ENCODE assay signal across 10 mouse cellular contexts in the genomic region with DNA sequence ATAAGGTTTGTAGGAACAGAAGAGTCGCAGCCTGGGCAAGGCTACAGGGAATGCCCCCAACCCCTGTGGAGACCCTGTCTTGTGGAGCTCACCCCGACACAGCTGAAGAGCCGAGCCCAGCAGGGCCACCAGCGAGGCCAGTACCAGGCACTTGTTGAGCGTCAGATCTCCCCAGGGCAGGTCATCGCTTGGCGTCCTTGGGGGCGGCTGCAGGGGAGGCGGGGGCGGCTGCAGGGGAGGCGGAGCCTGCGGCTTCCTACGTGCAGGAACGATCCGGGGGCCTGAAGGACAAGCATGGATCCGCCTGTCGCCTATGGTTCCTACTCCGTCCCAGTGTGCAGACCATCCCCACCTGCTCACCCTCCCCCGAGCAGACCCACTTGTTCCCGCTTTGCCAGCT. TPM values are rescaled to one million over a fixed set of nuclear protein-coding genes. Genes with fewer than 3 reads are reported as not detected.
DNase-seq lines count a peak whose midpoint lies in the region; ATAC-seq lines count a peak whose summit lies in the region.
"Had no signal": no experiment of that assay in that cellular context is flagged by ENCODE, and none has a peak within 500 bp of the region (broad histone marks: within the 10 kb centered on the region; RNA-seq: fewer than 3 reads in every experiment).

No protein-coding gene starts in this region.

- H3K4me3 ChIP-seq in heart, embryonic 13.5 days = peak overlapping the region; percentile 36
- peak overlapping the region; percentile 67 for H3K4me3 ChIP-seq in megakaryocyte, embryonic 14.5 days (replicated peaks)
- H3K4me3 ChIP-seq in embryonic facial prominence, embryonic 10.5 days = peak overlapping the region; percentile 40
- H3K4me3 ChIP-seq in limb, embryonic 10.5 days = peak overlapping the region; percentile 38

- intact Hi-C loops in heart, postnatal 36 days (cut with DNase I) = no loop called here

- no peak for ATAC-seq in heart, embryonic 13.5 days (ENCODE audit: extremely low read depth, insufficient number of reproducible peaks, low FRiP score, low TSS enrichment)
- ATAC-seq in megakaryocyte, adult 5-6 weeks (ENCODE audit: poor library complexity, severe bottlenecking) = no peak

- peak overlapping the region; percentile 69 for H3K9ac ChIP-seq in heart, embryonic 13.5 days

- no peaks in the 10 kb centered on the region for H3K9me3 ChIP-seq in heart, embryonic 13.5 days
- no peaks in the 10 kb centered on the region for H3K9me3 ChIP-seq in megakaryocyte, embryonic 14.5 days
- H3K9me3 ChIP-seq in embryonic facial prominence, embryonic 10.5 days = no peaks in the 10 kb centered on the region
- no peaks in the 10 kb centered on the region for H3K9me3 ChIP-seq in limb, embryonic 10.5 days (replicated peaks)

- no peak overlapping the region for H3K27ac ChIP-seq in heart, embryonic 13.5 days (replicated peaks)
- H3K27ac ChIP-seq in embryonic facial prominence, embryonic 10.5 days (replicated peaks) = no peak overlapping the region
- peak overlapping the region; percentile 44; the same call in 1 of the 2 replicates for H3K27ac ChIP-seq in limb, embryonic 10.5 days

- H3K27me3 ChIP-seq in heart, embryonic 13.5 days (replicated peaks) = peaks cover 50% of the 10 kb centered on the region
- peaks cover 49% of the 10 kb centered on the region for H3K27me3 ChIP-seq in megakaryocyte, embryonic 14.5 days (replicated peaks)
- peaks cover 79% of the 10 kb centered on the region for H3K27me3 ChIP-seq in embryonic facial prominence, embryonic 10.5 days (replicated peaks; ENCODE audit: low read depth, poor library complexity, severe bottlenecking)
- peaks cover 67% of the 10 kb centered on the region for H3K27me3 ChIP-seq in limb, embryonic 10.5 days (ENCODE audit: low read depth, poor library complexity, severe bottlenecking)

- DNase-seq in heart, postnatal 36 days = no peak
- no peak for DNase-seq in embryonic facial prominence, embryonic 10.5 days (ENCODE audit: low spot score)
- DNase-seq in limb, embryonic 10.5 days (ENCODE audit: low spot score) = no peak
- DNase-seq in layer of hippocampus, postnatal 14 days (ENCODE audit: low spot score in 2 of 2) = no peak
- DNase-seq in layer of hippocampus, adult 11-12 months (ENCODE audit: low spot score) = no peak
- DNase-seq: kidney, postnatal 14 days; thymus, postnatal 25 days had no signal

- H3K4me2 ChIP-seq in heart, embryonic 13.5 days = peak overlapping the region; percentile 93

- WGBS in heart, embryonic 13.5 days = 2% methylated on average over 20 of the region's 20 CpGs
- 3% methylated on average over 20 of the region's 20 CpGs for WGBS in embryonic facial prominence, embryonic 10.5 days
- 4% methylated on average over 20 of the region's 20 CpGs for WGBS in limb, embryonic 10.5 days

- H3K4me1 ChIP-seq in heart, embryonic 13.5 days = peaks cover 61% of the 10 kb centered on the region
- peaks cover 71% of the 10 kb centered on the region for H3K4me1 ChIP-seq in megakaryocyte, embryonic 14.5 days
- peaks cover 59% of the 10 kb centered on the region for H3K4me1 ChIP-seq in embryonic facial prominence, embryonic 10.5 days
- H3K4me1 ChIP-seq in limb, embryonic 10.5 days = peaks cover 52% of the 10 kb centered on the region

- peaks cover 4% of the 10 kb centered on the region; the same call in 1 of the 2 replicates for H3K36me3 ChIP-seq in heart, embryonic 13.5 days
- peaks cover 21% of the 10 kb centered on the region for H3K36me3 ChIP-seq in megakaryocyte, embryonic 14.5 days (replicated peaks; ENCODE audit: low read length)
- peaks cover 20% of the 10 kb centered on the region for H3K36me3 ChIP-seq in embryonic facial prominence, embryonic 10.5 days (replicated peaks)
- H3K36me3 ChIP-seq in limb, embryonic 10.5 days = peaks cover 18% of the 10 kb centered on the region

RNA-seq across cellular contexts. Expression of a gene that starts 3.2 kb away (rescaled TPM):
- 5.7 and 5.9 TPM in 2 replicates for polyA plus RNA-seq in heart, embryonic 13.5 days (2015; fragmentation: Nextera tagmentation; extraction: Ambion mirVana)
- under 1 TPM in 1 of 2 experiments, not detected in 1; 0.46 TPM for total RNA-seq in heart, postnatal 36 days (2021)
- not detected in 2 replicates for polyA plus RNA-seq in megakaryocyte, embryonic 14.5 days (2012; ENCODE audit: insufficient read depth, low replicate concordance)
- total RNA-seq in megakaryocyte, adult 5-6 weeks (2015) = not detected in 2 replicates
- not detected in 2 replicates for total RNA-seq in megakaryocyte, adult 5-6 weeks (2017)
- polyA plus RNA-seq in embryonic facial prominence, embryonic 10.5 days (2016; fragmentation: Nextera tagmentation; extraction: Ambion mirVana) = 0.26 and 0.52 TPM in 2 replicates
- 0.74 and 0.80 TPM in 2 replicates for polyA plus RNA-seq in limb, embryonic 10.5 days (2016; fragmentation: Nextera tagmentation; extraction: Ambion mirVana)
- 1 to 10 TPM; 2.1 to 2.6 TPM for total RNA-seq in layer of hippocampus, postnatal 14 days (2021)

RNA-seq across cellular contexts. Expression of a gene that starts 5.0 kb away (rescaled TPM):
- polyA plus RNA-seq in heart, embryonic 13.5 days (2015; fragmentation: Nextera tagmentation; extraction: Ambion mirVana) = 0.11 TPM in 1 of 2 replicates, not detected in the other
- total RNA-seq in heart, postnatal 36 days (2021) = under 1 TPM; 0.22 to 0.53 TPM
- 1.1 and 5.5 TPM in 2 replicates for polyA plus RNA-seq in megakaryocyte, embryonic 14.5 days (2012; ENCODE audit: insufficient read depth, low replicate concordance)
- total RNA-seq in megakaryocyte, adult 5-6 weeks (2015) = not detected in 2 replicates
- total RNA-seq in megakaryocyte, adult 5-6 weeks (2017) = not detected in 2 replicates
- 0.11 and 0.17 TPM in 2 replicates for polyA plus RNA-seq in embryonic facial prominence, embryonic 10.5 days (2016; fragmentation: Nextera tagmentation; extraction: Ambion mirVana)
- polyA plus RNA-seq in limb, embryonic 10.5 days (2016; fragmentation: Nextera tagmentation; extraction: Ambion mirVana) = 0.09 TPM in 1 of 2 replicates, not detected in the other
- 1 to 10 TPM; 2.4 to 2.9 TPM for total RNA-seq in layer of hippocampus, postnatal 14 days (2021)

RNA-seq across cellular contexts. Expression of a gene that starts 11.7 kb away (rescaled TPM):
- polyA plus RNA-seq in heart, embryonic 13.5 days (2015; fragmentation: Nextera tagmentation; extraction: Ambion mirVana) = 79.6 and 86.5 TPM in 2 replicates
- total RNA-seq in heart, postnatal 36 days (2021) = 10 to 100 TPM; 29.3 to 31.3 TPM
- polyA plus RNA-seq in megakaryocyte, embryonic 14.5 days (2012; ENCODE audit: insufficient read depth, low replicate concordance) = 184 and 251 TPM in 2 replicates
- 82.4 and 84.3 TPM in 2 replicates for total RNA-seq in megakaryocyte, adult 5-6 weeks (2015)
- total RNA-seq in megakaryocyte, adult 5-6 weeks (2017) = 35.5 and 43.5 TPM in 2 replicates
- 181 and 184 TPM in 2 replicates for polyA plus RNA-seq in embryonic facial prominence, embryonic 10.5 days (2016; fragmentation: Nextera tagmentation; extraction: Ambion mirVana)
- polyA plus RNA-seq in limb, embryonic 10.5 days (2016; fragmentation: Nextera tagmentation; extraction: Ambion mirVana) = 168 and 204 TPM in 2 replicates
- total RNA-seq in layer of hippocampus, postnatal 14 days (2021) = 10 to 100 TPM; 57.1 to 57.8 TPM

RNA-seq across cellular contexts. Expression of a gene that starts 12.1 kb away (rescaled TPM):
- 46.3 and 53.4 TPM in 2 replicates for polyA plus RNA-seq in heart, embryonic 13.5 days (2015; fragmentation: Nextera tagmentation; extraction: Ambion mirVana)
- 10 to 100 TPM; 29.5 to 29.7 TPM for total RNA-seq in heart, postnatal 36 days (2021)
- 413 and 1,110 TPM in 2 replicates for polyA plus RNA-seq in megakaryocyte, embryonic 14.5 days (2012; ENCODE audit: insufficient read depth, low replicate concordance)
- total RNA-seq in megakaryocyte, adult 5-6 weeks (2015) = 45.8 and 46.6 TPM in 2 replicates
- 13.1 and 20.4 TPM in 2 replicates for total RNA-seq in megakaryocyte, adult 5-6 weeks (2017)
- polyA plus RNA-seq in embryonic facial prominence, embryonic 10.5 days (2016; fragmentation: Nextera tagmentation; extraction: Ambion mirVana) = 114 and 127 TPM in 2 replicates
- 113 and 121 TPM in 2 replicates for polyA plus RNA-seq in limb, embryonic 10.5 days (2016; fragmentation: Nextera tagmentation; extraction: Ambion mirVana)
- 10 to 100 TPM; 41.0 to 45.9 TPM for total RNA-seq in layer of hippocampus, postnatal 14 days (2021)

RNA-seq across cellular contexts. Expression of a gene that starts 16.4 kb away (rescaled TPM):
- polyA plus RNA-seq in heart, embryonic 13.5 days (2015; fragmentation: Nextera tagmentation; extraction: Ambion mirVana) = 2,053 and 2,109 TPM in 2 replicates
- 100 to 1,000 TPM; 850 to 884 TPM for total RNA-seq in heart, postnatal 36 days (2021)
- polyA plus RNA-seq in megakaryocyte, embryonic 14.5 days (2012; ENCODE audit: insufficient read depth, low replicate concordance) = 2,272 and 5,289 TPM in 2 replicates
- 1,171 and 1,242 TPM in 2 replicates for total RNA-seq in megakaryocyte, adult 5-6 weeks (2015)
- 206 and 296 TPM in 2 replicates for total RNA-seq in megakaryocyte, adult 5-6 weeks (2017)
- polyA plus RNA-seq in embryonic facial prominence, embryonic 10.5 days (2016; fragmentation: Nextera tagmentation; extraction: Ambion mirVana) = 2,205 and 2,316 TPM in 2 replicates
- polyA plus RNA-seq in limb, embryonic 10.5 days (2016; fragmentation: Nextera tagmentation; extraction: Ambion mirVana) = 2,414 and 2,486 TPM in 2 replicates
- total RNA-seq in layer of hippocampus, postnatal 14 days (2021) = 100 to 1,000 TPM; 429 to 450 TPM
